Mouse (Mus musculus): Measurements from ENCODE around the gene Abhd2.

DNA sequence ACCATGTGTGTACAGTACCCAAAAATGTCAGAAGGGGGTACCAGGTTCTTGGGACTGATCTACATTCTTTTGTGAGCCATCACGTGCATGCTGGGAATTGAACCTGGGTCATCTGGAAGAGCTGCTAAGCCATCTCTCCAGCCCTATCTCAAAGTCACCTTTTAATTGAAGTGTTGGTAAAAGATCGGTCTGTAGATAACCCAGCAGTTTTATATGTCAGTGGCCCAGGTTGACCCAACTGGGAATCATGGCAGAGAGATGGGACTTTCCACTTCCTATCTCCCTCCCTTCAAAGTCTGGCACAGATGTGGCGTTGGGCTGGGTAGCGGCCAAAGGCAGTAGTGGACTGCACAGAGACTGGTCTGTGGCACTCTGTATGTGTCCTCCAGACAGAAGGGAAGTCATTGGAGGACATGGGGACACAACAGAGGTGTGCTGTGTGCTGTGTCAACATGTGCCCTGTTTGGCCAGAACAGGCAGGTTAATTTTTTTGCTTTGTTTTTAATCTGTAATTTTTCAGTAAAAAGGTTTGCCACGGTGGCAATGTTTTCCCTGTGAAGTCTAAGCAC, 38.5 kb downstream of the Abhd2 start:
- TF ChIP-seq POLR2A (IDR thresholded peaks at IDR 0.05; ENCODE audit: extremely low read depth, insufficient read depth, low read length) (no peak), CTCF (IDR thresholded peaks at IDR 0.05; ENCODE audit: extremely low read depth, insufficient read depth, low read length) (no peak)
